Mouse (Mus musculus) C2C12 (cell line): ENCODE results near the gene Smyd1. TPM values are rescaled to one million over a fixed set of nuclear protein-coding genes. Genes with fewer than 3 reads are reported as not detected.
"Not testable (repeated sequence)": the region's sequence is repeated elsewhere in the genome, so short reads cannot be mapped to it uniquely, and the experiment has no call there.

ENCODE experiments used
- H3K27me3 ChIP-seq: one replicate; pipeline ENCODE4 v1.6.1; 2011; ENCODE audit not compliant: control insufficient read depth, insufficient read depth, insufficient read length
- H3K36me3 ChIP-seq: one replicate; pipeline ENCODE4 v1.6.1; 2011; ENCODE audit not compliant: control insufficient read depth, insufficient read depth
- H3K4me3 ChIP-seq: one replicate; pipeline ENCODE4 v1.5.1; 2011; ENCODE audit warnings: mild to moderate bottlenecking, control low read depth; ENCODE audit not compliant: poor library complexity, insufficient read depth, severe bottlenecking
- H3K79me2 ChIP-seq: one replicate; pipeline ENCODE4 v1.6.1; 2011; ENCODE audit not compliant: control insufficient read depth, insufficient read depth
- H3K79me3 ChIP-seq: one replicate; pipeline ENCODE4 v1.6.1; 2011; ENCODE audit warnings: low read depth, control low read depth
- H3ac ChIP-seq: one replicate; pipeline ENCODE3; 2011; ENCODE audit warnings: low read depth; ENCODE audit not compliant: control insufficient read depth, insufficient read length
- CEBPB ChIP-seq: IDR thresholded peaks from one replicate; pipeline ENCODE4 v1.6.1; 2011; ENCODE audit warnings: low read depth, mild to moderate bottlenecking, control low read depth, moderate library complexity
- CTCF ChIP-seq: IDR thresholded peaks from one replicate; pipeline ENCODE4 v1.5.1; 2011; ENCODE audit not compliant: control insufficient read depth, insufficient read depth, insufficient read length
- FOSL1 ChIP-seq: IDR thresholded peaks from one replicate; pipeline ENCODE4 v1.8.0; 2011; ENCODE audit warnings: mild to moderate bottlenecking, low read length; ENCODE audit not compliant: poor library complexity, insufficient read depth, severe bottlenecking
- MAX ChIP-seq: IDR thresholded peaks from one replicate; pipeline ENCODE4 v1.6.1; 2011; ENCODE audit warnings: mild to moderate bottlenecking, control low read depth
- MYOD1 ChIP-seq: IDR thresholded peaks from one replicate; pipeline ENCODE4 v1.6.1; 2011; ENCODE audit warnings: low read depth; ENCODE audit not compliant: control insufficient read depth, insufficient read length
- MYOG ChIP-seq: IDR thresholded peaks from one replicate; pipeline ENCODE4 v1.6.1; 2011; ENCODE audit not compliant: control insufficient read depth, insufficient read length; ENCODE audit errors: extremely low read depth
- USF1 ChIP-seq: IDR thresholded peaks from one replicate; pipeline ENCODE4 v1.6.1; 2011; ENCODE audit warnings: low read depth, mild to moderate bottlenecking, control low read depth, moderate library complexity
- polyA plus RNA-seq: library from polyadenylated mRNA; unstranded; fragments of >200 nt; fragmentation: generic; extraction: Trizol; gene quantifications from one replicate; pipeline ENCODE4 v1.2.1, GENCODE M21; 2012; ENCODE audit warnings: missing spikeins

Smyd1 gene
- polyA plus RNA-seq, 1 experiment, result 7.1 TPM

DNA sequence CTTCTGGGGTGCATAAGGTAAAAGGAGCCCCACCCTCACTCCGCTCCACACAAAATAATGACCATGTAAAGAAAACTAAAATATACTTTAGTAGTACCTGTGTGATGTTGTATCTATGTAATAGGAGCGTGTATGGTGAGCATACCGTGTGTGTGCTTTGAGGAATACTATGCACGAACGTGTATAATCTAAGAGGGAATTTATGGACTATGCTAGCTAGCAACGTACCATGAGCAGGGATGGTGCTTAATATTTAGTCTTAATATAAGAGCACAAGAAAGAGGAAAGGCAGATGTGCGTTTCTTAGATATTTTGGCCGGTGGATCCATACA, 51.0 kb downstream of the Smyd1 start:
- H3K27me3 ChIP-seq, result no peaks in the 10 kb centered on the region
- TF ChIP-seq MYOD1, result no peak
- TF ChIP-seq CTCF, result no peak
- TF ChIP-seq USF1, result no peak
- TF ChIP-seq CEBPB, result no peak
- TF ChIP-seq MAX, result no peak
- no peak for TF ChIP-seq FOSL1
- no peak for TF ChIP-seq MYOG
- peaks cover 10% of the 10 kb centered on the region for H3K79me3 ChIP-seq
- H3K4me3 ChIP-seq, result peak overlapping the region; percentile 18
- H3K36me3 ChIP-seq, result no peaks in the 10 kb centered on the region
- H3K79me2 ChIP-seq, result peaks cover 25% of the 10 kb centered on the region
- peak overlapping the region; percentile 6 for H3ac ChIP-seq

DNA sequence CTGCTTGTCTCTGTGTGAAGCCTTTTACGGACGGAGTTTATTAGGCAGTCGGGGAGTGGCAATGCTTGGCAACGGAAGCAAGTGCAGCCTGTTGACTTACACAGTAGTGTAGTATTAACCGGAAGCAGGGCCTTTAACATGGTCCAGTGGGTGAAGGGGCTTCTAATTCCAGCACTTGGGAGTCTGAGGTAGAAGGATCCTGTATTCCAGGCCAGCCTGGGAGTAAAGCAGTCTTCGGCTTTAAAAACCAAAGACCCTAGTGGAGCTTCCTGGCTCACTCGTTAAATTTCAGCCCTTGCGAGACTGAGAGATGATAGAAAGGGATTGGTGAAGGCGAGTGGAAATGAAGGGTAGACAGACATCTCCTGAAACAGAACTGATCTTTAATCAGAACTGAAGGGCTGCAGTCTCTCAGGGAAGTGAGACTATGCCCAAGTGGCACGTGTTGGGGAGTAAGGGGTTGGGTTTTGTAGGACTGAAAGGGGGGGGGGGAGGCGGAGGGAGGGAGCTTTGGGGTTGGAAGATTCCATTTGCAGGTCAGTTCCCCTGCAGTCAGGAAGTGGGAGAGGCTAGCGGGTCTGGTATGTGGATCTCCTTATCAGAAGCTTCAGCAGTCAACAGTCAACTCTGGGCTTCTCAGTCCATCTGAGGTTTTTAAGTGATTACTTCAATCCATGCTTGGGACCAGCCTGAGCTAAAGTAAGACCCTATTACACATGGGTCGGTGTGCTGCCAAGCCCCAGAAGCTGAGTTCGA, 51.6 kb downstream of the Smyd1 start:
- no peaks in the 10 kb centered on the region for H3K36me3 ChIP-seq
- H3K4me3 ChIP-seq, result no peak overlapping the region
- H3K27me3 ChIP-seq, result no peaks in the 10 kb centered on the region
- TF ChIP-seq MAX, result no peak
- TF ChIP-seq CEBPB, result no peak
- no peak for TF ChIP-seq USF1
- TF ChIP-seq FOSL1, result no peak
- no peak for TF ChIP-seq CTCF
- TF ChIP-seq MYOD1, result no peak
- TF ChIP-seq MYOG, result no peak
- H3K79me2 ChIP-seq, result peaks cover 25% of the 10 kb centered on the region
- peak overlapping the region; percentile 6 for H3ac ChIP-seq
- H3K79me3 ChIP-seq, result peaks cover 10% of the 10 kb centered on the region

DNA sequence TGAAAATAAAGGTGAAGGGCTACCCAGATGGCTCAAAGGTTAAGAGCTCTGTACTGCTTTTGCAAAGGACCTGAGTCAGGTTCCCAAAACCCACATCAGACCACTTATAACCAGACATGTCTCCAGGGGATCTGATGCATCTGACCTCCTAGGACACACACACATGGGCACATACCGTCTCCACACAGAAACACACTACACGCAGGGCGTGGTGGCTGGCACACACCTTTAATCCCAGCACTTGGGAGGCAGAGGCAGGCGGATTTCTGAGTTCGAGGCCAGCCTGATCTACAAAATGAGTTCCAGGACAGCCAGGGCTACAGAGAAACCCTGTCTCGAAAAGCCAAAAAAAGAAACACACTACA, 52.4 kb downstream of the Smyd1 start:
- Histone ChIP-seq H3K79me2 (peaks cover 25% of the 10 kb centered on the region), H3K79me3 (peaks cover 10% of the 10 kb centered on the region)
- H3ac ChIP-seq, H3K4me3 ChIP-seq, H3K27me3 ChIP-seq, H3K36me3 ChIP-seq: not testable (repeated sequence)

DNA sequence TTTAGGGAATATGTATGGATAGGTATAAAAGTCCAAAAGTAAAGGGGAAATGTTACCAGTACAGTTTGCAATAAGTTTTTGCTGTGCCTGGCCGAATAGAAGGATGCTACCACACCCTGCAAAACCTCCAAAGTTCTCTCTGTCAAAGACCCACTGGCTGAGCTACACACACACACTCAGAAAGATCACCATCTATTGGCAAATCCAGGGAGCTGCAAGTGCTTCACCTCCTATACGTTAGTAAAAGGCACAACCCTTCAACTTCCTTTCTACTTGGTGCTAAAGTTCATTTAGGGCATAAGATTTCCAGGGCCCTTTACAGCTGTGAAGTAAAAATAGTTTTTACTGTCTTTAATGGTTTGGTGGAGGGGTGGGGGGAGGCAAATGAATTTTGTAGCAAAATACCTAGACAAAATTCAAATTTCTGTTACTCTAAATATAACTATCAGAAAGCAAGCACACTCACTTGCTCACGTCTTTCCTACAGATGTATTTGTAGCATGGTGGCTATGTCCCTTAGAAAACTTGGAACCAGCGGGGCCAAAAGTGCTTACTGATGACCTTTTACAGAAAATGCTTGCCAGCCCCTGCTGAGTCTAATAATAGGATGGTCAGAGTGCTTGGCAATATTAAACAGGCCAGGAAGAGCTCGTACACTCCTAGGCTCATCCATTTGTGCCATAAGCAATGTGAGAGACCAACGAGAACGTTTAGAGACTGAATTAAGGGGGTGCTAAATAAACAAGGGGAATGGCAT, 52.9 kb downstream of the Smyd1 start:
- Histone ChIP-seq H3ac (no peak overlapping the region), H3K27me3 (no peaks in the 10 kb centered on the region), H3K36me3 (no peaks in the 10 kb centered on the region), H3K79me2 (peaks cover 25% of the 10 kb centered on the region), H3K79me3 (peaks cover 10% of the 10 kb centered on the region), H3K4me3 (no peak overlapping the region)
- TF ChIP-seq FOSL1 (no peak), MYOG (no peak), MYOD1 (no peak), USF1 (no peak), CEBPB (no peak), CTCF (no peak), MAX (no peak)

DNA sequence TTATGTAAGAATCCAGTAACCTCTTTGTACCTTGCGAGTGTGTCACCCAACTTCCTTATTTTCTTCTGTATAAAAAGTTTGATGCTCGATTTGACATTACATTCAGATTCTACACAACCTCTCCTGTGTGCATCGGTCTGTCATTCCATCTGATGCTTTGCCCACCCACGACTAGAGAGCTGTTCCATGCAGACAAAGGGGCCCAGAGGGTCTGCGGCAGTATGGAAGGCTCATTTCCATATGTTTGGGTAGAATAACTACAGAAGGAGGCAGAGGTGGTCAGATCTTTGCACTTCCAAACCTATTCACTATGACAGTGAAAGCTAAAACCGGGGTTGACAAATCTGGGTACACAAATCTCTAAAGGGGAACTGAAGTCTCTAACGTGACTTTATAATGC, 54.4 kb downstream of the Smyd1 start:
- H3K27me3 ChIP-seq, H3K79me2 ChIP-seq, H3K4me3 ChIP-seq, H3K79me3 ChIP-seq, H3ac ChIP-seq, H3K36me3 ChIP-seq: not testable (repeated sequence)

DNA sequence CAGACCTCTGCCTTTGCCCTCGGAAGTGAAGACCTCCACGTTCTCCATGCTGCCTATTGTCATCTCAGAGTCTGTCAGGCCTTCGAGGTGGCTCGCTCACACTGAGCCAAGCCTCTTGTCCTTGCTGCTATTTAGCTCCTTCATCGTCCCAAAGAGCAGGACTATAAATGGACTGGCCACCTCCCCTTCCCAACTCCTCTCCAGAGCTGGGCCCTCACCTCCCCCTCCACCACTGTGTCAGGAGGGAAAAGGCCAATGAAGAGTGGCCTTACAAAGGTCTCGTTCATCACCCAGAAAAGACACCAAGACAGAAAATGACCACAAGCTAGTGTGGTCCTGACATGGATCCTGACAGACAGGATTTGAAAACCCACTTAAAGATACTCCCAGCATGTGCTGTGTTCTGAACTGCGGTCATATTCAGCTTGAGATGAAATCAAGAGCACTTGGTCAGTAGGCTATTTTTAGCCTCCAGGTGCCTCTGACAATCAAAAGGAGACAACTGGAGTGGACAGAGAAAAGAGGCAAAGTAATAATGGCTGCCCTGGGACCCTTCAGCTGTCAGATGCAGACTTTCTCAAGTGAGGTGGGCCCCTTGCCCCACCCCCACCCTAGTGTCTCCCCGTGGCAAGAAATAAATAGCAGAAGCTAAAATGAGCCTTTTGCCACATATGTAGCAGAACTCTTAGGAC, 59.7 kb downstream of the Smyd1 start:
- Histone ChIP-seq H3K4me3 (no peak overlapping the region), H3K36me3 (no peaks in the 10 kb centered on the region), H3ac (no peak overlapping the region), H3K27me3 (no peaks in the 10 kb centered on the region), H3K79me2 (no peaks in the 10 kb centered on the region), H3K79me3 (no peaks in the 10 kb centered on the region)
- TF ChIP-seq CEBPB (no peak), FOSL1 (no peak), MYOG (no peak), CTCF (no peak), MYOD1 (peak; percentile 77), USF1 (no peak)
